Mouse (Mus musculus) ovary, adult 10 weeks (tissue): Measurements from ENCODE around the gene Gm4340. TPM values are rescaled to one million over a fixed set of nuclear protein-coding genes. Genes with fewer than 3 reads are reported as not detected.

Source experiments
- polyA plus RNA-seq: library from polyadenylated mRNA; stranded (reverse); fragments of 350-450 nt; fragmentation: Illumina TruSeq; extraction: RNeasy Lipid Tissue Mini Kit (QIAGEN cat#74804); gene quantifications from one replicate; pipeline ENCODE4 v1.2.3, GENCODE M21; 2014

The Gm4340 gene
- not detected for polyA plus RNA-seq

DNA sequence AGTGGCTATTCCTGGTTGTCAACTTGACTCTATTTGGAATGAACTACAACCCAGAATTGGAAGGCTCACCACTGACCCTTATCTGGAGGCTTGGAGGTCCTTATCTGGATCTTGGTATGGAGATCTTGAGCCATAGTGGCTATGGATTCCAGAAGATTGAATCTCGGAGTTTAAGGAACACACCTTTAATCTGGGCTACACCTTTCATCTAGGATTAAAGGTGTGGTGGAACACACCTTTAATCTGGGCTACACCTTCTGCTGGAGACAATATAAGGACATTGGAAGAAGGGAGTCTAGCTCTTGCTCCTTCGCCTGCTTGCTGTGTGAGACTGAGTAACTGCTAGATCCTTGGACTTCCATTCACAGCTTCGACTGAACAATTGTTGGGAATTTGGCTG lies at the start of gene Gm4340:
Gene Gm4340 (plus strand): TSS at position 301 of the 400 bp plus-strand sequence.

DNA sequence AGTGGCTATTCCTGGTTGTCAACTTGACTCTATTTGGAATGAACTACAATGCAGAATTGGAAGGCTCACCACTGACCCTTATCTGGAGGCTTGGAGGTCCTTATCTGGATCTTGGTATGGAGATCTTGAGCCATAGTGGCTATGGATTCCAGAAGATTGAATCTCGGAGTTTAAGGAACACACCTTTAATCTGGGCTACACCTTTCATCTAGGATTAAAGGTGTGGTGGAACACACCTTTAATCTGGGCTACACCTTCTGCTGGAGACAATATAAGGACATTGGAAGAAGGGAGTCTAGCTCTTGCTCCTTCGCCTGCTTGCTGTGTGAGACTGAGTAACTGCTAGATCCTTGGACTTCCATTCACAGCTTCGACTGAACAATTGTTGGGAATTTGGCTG lies 42.6 kb upstream of the Gm4340 start, which contains the start of gene Gm6763:
Gene Gm6763 (plus strand): TSS at position 301 of the 400 bp plus-strand sequence.

DNA sequence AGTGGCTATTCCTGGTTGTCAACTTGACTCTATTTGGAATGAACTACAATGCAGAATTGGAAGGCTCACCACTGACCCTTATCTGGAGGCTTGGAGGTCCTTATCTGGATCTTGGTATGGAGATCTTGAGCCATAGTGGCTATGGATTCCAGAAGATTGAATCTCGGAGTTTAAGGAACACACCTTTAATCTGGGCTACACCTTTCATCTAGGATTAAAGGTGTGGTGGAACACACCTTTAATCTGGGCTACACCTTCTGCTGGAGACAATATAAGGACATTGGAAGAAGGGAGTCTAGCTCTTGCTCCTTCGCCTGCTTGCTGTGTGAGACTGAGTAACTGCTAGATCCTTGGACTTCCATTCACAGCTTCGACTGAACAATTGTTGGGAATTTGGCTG lies 34.1 kb upstream of the Gm4340 start, which contains the start of gene Gm8764:
Gene Gm8764 (plus strand): TSS at position 301 of the 400 bp plus-strand sequence.

DNA sequence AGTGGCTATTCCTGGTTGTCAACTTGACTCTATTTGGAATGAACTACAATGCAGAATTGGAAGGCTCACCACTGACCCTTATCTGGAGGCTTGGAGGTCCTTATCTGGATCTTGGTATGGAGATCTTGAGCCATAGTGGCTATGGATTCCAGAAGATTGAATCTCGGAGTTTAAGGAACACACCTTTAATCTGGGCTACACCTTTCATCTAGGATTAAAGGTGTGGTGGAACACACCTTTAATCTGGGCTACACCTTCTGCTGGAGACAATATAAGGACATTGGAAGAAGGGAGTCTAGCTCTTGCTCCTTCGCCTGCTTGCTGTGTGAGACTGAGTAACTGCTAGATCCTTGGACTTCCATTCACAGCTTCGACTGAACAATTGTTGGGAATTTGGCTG lies 25.6 kb upstream of the Gm4340 start, which contains the start of gene Gm21304:
Gene Gm21304 (plus strand): TSS at position 301 of the 400 bp plus-strand sequence.

GRCm38 (mm10) chr10:104176724-104177123 lies 17.1 kb upstream of the Gm4340 start, which contains the start of gene Gm21312:
Gene Gm21312 (plus strand): TSS chr10:104177024.

GRCm38 (mm10) chr10:104185233-104185632 lies 8.6 kb upstream of the Gm4340 start, which contains the start of gene Gm20765:
Gene Gm20765 (plus strand): TSS chr10:104185533.

Other genes with a start within 250 kb of the Gm4340 start
- not detected for gene Gm21293, start 51.1 kb upstream of the Gm4340 start, polyA plus RNA-seq
- not detected for gene Gm6763, start 42.5 kb upstream of the Gm4340 start, polyA plus RNA-seq
- gene Gm8764, start 34.0 kb upstream of the Gm4340 start, polyA plus RNA-seq = not detected
- not detected for gene Gm21304, start 25.5 kb upstream of the Gm4340 start, polyA plus RNA-seq
- not detected for gene Gm21312, start 17.0 kb upstream of the Gm4340 start, polyA plus RNA-seq
- gene Gm20765, start 8.5 kb upstream of the Gm4340 start, polyA plus RNA-seq = not detected